Comparison of ENCODE assay signal across 10 mouse cellular contexts in the genomic region with DNA sequence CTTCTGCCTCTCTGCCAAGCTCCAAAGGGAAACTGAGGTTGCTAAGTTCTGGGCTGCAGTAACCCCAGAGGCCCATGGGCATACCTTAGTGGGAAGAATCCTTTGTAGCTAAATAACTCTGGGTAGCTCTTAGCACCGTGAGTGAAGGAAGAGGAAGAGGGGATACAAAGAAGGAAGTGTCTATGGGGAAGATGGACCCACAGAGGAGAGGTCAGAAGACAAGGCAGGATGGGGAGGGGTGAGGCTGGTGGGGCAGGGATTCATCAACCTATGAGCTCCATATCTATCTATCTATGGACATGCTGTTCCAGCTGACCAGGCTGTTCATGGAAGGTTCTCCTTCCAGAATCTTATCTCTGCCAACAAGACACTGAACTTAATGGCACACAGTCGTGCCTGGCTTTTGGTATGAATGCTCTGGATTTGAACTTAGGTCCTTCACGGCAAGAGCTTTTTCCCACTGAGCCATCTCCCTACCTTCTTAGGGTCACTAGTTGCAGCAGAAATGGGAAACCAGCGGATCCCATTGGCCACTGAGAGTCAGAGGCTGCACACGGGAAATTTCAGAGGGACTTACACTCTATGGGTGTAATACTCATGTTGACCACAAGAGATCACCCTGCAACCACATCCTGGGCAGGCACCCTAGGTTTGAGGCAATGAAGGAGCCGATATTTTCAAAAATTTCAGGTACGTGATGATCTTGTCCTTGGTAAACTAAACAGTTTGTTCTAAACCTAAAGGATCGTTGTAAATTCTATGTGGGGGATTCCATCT. TPM values are rescaled to one million over a fixed set of nuclear protein-coding genes. Genes with fewer than 3 reads are reported as not detected.
DNase-seq lines count a peak whose midpoint lies in the region; ATAC-seq and TF ChIP-seq lines count a peak whose summit lies in the region.
"Had no signal": no experiment of that assay in that cellular context is flagged by ENCODE, and none has a peak within 500 bp of the region (broad histone marks: within the 10 kb centered on the region; RNA-seq: fewer than 3 reads in every experiment).

No protein-coding gene starts in this region.

- H3K27ac ChIP-seq in liver, embryonic 11.5 days (ENCODE audit: low read depth, low read length) = no peak overlapping the region
- no peak overlapping the region for H3K27ac ChIP-seq in bone marrow macrophage, adult 2 months (ENCODE audit: insufficient read depth, low read depth, low read length)
- no peak overlapping the region for H3K27ac ChIP-seq in forebrain, postnatal 0 days (ENCODE audit: low read depth, low read length)
- H3K27ac ChIP-seq in liver, embryonic 16.5 days (ENCODE audit: low read length) = no peak overlapping the region
- H3K27ac ChIP-seq: heart, embryonic 15.5 days; neural tube, embryonic 13.5 days had no signal

- WGBS in liver, embryonic 11.5 days = 10% methylated on average over 8 of the region's 8 CpGs
- WGBS in forebrain, postnatal 0 days = 20% methylated on average over 8 of the region's 8 CpGs
- 7% methylated on average over 8 of the region's 8 CpGs for WGBS in liver, embryonic 16.5 days (ENCODE audit: insufficient replicate concordance)

- no peak overlapping the region; the same call in 1 of the 2 replicates for H3K4me2 ChIP-seq in liver, embryonic 11.5 days
- H3K4me2 ChIP-seq in forebrain, postnatal 0 days (ENCODE audit: low read depth) = no peak overlapping the region
- H3K4me2 ChIP-seq in liver, embryonic 16.5 days (ENCODE audit: low read depth, low read length) = 0 out of 2 replicates have a peak overlapping the region, but pooled peaks have one; percentile 8
- H3K4me2 ChIP-seq: heart, embryonic 15.5 days; neural tube, embryonic 13.5 days had no signal

- H3K36me3 ChIP-seq in liver, embryonic 11.5 days (ENCODE audit: control insufficient read depth, insufficient read depth, low read length) = no peaks in the 10 kb centered on the region
- H3K36me3 ChIP-seq in forebrain, postnatal 0 days (ENCODE audit: insufficient read depth) = no peaks in the 10 kb centered on the region
- no peaks in the 10 kb centered on the region for H3K36me3 ChIP-seq in liver, embryonic 16.5 days (ENCODE audit: control insufficient read depth, insufficient read depth)
- H3K36me3 ChIP-seq: heart, embryonic 15.5 days; neural tube, embryonic 13.5 days had no signal

- DNase-seq in adrenal gland, postnatal 10 days = peak; percentile 53
- no peak for DNase-seq in adrenal gland, adult 18-20 months (ENCODE audit: low spot score in 2 of 2)
- DNase-seq in liver = peak; percentile 55
- no peak for DNase-seq in liver, embryonic 11.5 days (ENCODE audit: low spot score)
- peak; percentile 80 for DNase-seq in forebrain, postnatal 0 days
- DNase-seq in spleen, postnatal 4 days (ENCODE audit: low spot score in 2 of 2) = peak; percentile 51 to 74

- peaks cover 2% of the 10 kb centered on the region; the same call in 1 of the 2 replicates for H3K27me3 ChIP-seq in liver, embryonic 11.5 days (replicated peaks; ENCODE audit: control insufficient read depth, insufficient read depth, low read length)
- peaks cover 12% of the 10 kb centered on the region; the same call in 1 of the 2 replicates for H3K27me3 ChIP-seq in forebrain, postnatal 0 days (ENCODE audit: insufficient read depth, low read length)
- no peaks in the 10 kb centered on the region for H3K27me3 ChIP-seq in liver, embryonic 16.5 days (ENCODE audit: control insufficient read depth, insufficient read depth, low read depth, low read length)

- no peak for TF ChIP-seq POLR2A in bone marrow macrophage, adult 2 months (IDR thresholded peaks at IDR 0.05; ENCODE audit: borderline replicate concordance, low read depth, low read length)

- no peak overlapping the region for H3K9ac ChIP-seq in liver, embryonic 11.5 days (ENCODE audit: low read depth, low read length)
- no peak overlapping the region for H3K9ac ChIP-seq in forebrain, postnatal 0 days
- no peak overlapping the region for H3K9ac ChIP-seq in liver, embryonic 16.5 days (ENCODE audit: low read depth, low read length)
- H3K9ac ChIP-seq: heart, embryonic 15.5 days; neural tube, embryonic 13.5 days had no signal

- H3K4me1 ChIP-seq in liver, embryonic 11.5 days (replicated peaks; ENCODE audit: control insufficient read depth, insufficient read depth, low read length) = peaks cover 45% of the 10 kb centered on the region
- H3K4me1 ChIP-seq in bone marrow macrophage, adult 2 months (ENCODE audit: control insufficient read depth, insufficient read depth, low read length) = peaks cover 31% of the 10 kb centered on the region
- no peaks in the 10 kb centered on the region for H3K4me1 ChIP-seq in forebrain, postnatal 0 days (ENCODE audit: insufficient read depth)
- H3K4me1 ChIP-seq in liver, embryonic 16.5 days (ENCODE audit: control insufficient read depth, low read depth, low read length) = peaks cover 44% of the 10 kb centered on the region

- no peak overlapping the region for H3K4me3 ChIP-seq in liver, embryonic 11.5 days (ENCODE audit: low read depth, low read length)
- no peak overlapping the region for H3K4me3 ChIP-seq in bone marrow macrophage, adult 2 months (ENCODE audit: insufficient read depth, low read length)
- H3K4me3 ChIP-seq in forebrain, postnatal 0 days (ENCODE audit: low read depth, low read length) = no peak overlapping the region
- H3K4me3 ChIP-seq in liver, embryonic 16.5 days (ENCODE audit: low read depth, low read length) = no peak overlapping the region
- H3K4me3 ChIP-seq: heart, embryonic 15.5 days; neural tube, embryonic 13.5 days had no signal

- no peak for ATAC-seq in liver, embryonic 11.5 days (replicated peaks; ENCODE audit: low FRiP score)
- peak; percentile 73 for ATAC-seq in forebrain, postnatal 0 days
- ATAC-seq in liver, embryonic 16.5 days (ENCODE audit: low read depth) = no peak

- peak; percentile 72 for TF ChIP-seq CTCF in bone marrow macrophage, adult 2 months (IDR thresholded peaks at IDR 0.05; ENCODE audit: low read depth, low read length)
- peak; percentile 95 for TF ChIP-seq CTCF in forebrain, postnatal 0 days (IDR thresholded peaks at IDR 0.05; ENCODE audit: low read depth)

- no peaks in the 10 kb centered on the region for H3K9me3 ChIP-seq in liver, embryonic 11.5 days (ENCODE audit: control insufficient read depth, low read length)
- no peaks in the 10 kb centered on the region for H3K9me3 ChIP-seq in forebrain, postnatal 0 days (ENCODE audit: low read length)
- H3K9me3 ChIP-seq in liver, embryonic 16.5 days (replicated peaks; ENCODE audit: control insufficient read depth, low read length) = no peaks in the 10 kb centered on the region
- H3K9me3 ChIP-seq: heart, embryonic 15.5 days; neural tube, embryonic 13.5 days had no signal

RNA-seq across cellular contexts. Expression of a gene that starts 7.0 kb away (rescaled TPM):
- total RNA-seq in adrenal gland, postnatal 10 days (2021) = 10 to 100 TPM; 28.4 to 87.1 TPM
- 10 to 100 TPM; 44.9 to 80.0 TPM for total RNA-seq in adrenal gland, adult 18-20 months (2021)
- 29.4 and 30.4 TPM in 2 replicates for polyA plus RNA-seq in liver, embryonic 11.5 days (2014; fragmentation: Nextera tagmentation; extraction: Ambion mirVana)
- 5.1 and 5.5 TPM in 2 replicates for polyA plus RNA-seq in bone marrow macrophage, adult 2 months (2012; ENCODE audit: insufficient read depth, insufficient read length, missing spikeins)
- 13.8 and 13.9 TPM in 2 replicates for total RNA-seq in forebrain, postnatal 0 days (2014; rRNA removed)
- 34.3 and 35.1 TPM in 2 replicates for polyA plus RNA-seq in forebrain, postnatal 0 days (2015; fragmentation: Nextera tagmentation; extraction: Ambion mirVana)
- polyA plus RNA-seq in liver, embryonic 16.5 days (2015; fragmentation: Nextera tagmentation; extraction: Ambion mirVana) = 11.2 and 11.7 TPM in 2 replicates

RNA-seq across cellular contexts. Expression of a gene that starts 45.9 kb away (rescaled TPM):
- total RNA-seq in adrenal gland, postnatal 10 days (2021) = 10 to 100 TPM; 13.9 to 25.4 TPM
- 10 to 100 TPM in 1 of 2 experiments, 1 to 10 TPM in 1; 8.0 to 13.5 TPM for total RNA-seq in adrenal gland, adult 18-20 months (2021)
- polyA plus RNA-seq in liver, embryonic 11.5 days (2014; fragmentation: Nextera tagmentation; extraction: Ambion mirVana) = 18.6 and 21.7 TPM in 2 replicates
- 181 and 193 TPM in 2 replicates for polyA plus RNA-seq in bone marrow macrophage, adult 2 months (2012; ENCODE audit: insufficient read depth, insufficient read length, missing spikeins)
- 10.2 and 16.5 TPM in 2 replicates for total RNA-seq in forebrain, postnatal 0 days (2014; rRNA removed)
- polyA plus RNA-seq in forebrain, postnatal 0 days (2015; fragmentation: Nextera tagmentation; extraction: Ambion mirVana) = 9.8 and 14.2 TPM in 2 replicates
- polyA plus RNA-seq in liver, embryonic 16.5 days (2015; fragmentation: Nextera tagmentation; extraction: Ambion mirVana) = 3.7 and 4.1 TPM in 2 replicates

Comparison
In these comparisons a context has a peak if more than half of its experiments do, and no peak if none do; other contexts are left out.
1. DNase-seq: peak in adrenal gland, postnatal 10 days (single experiment), liver (single experiment), forebrain, postnatal 0 days (single experiment) and spleen, postnatal 4 days (2 of 2); none in adrenal gland, adult 18-20 months (0 of 2) and liver, embryonic 11.5 days (single experiment).